Mouse (Mus musculus) hindbrain, embryonic 11.5 days (tissue): Measurements from ENCODE around the gene Casr. TPM values are rescaled to one million over a fixed set of nuclear protein-coding genes. Genes with fewer than 3 reads are reported as not detected.

Experiments
- ATAC-seq: fragments of 200-750 bp; cut with Nextera tagmentation; 2 replicates; pipeline ENCODE4 v1.8.0; 2017; ENCODE audit warnings: mild to moderate bottlenecking, moderate TSS enrichment, moderate library complexity; ENCODE audit not compliant: low FRiP score
- DNase-seq: peaks from one replicate; pipeline ENCODE4 v3.0.0-alpha.2; 2015; ENCODE audit warnings: low spot score
- H3K27ac ChIP-seq: fragments of 300-500 bp; sonication (generic); 2 replicates; pipeline ENCODE4 v1.5.1; 2014; ENCODE audit warnings: mild to moderate bottlenecking, low read depth, low read length
- H3K27me3 ChIP-seq: fragments of 300-500 bp; sonication (generic); 2 replicates; pipeline ENCODE4 v1.6.1; 2014; ENCODE audit warnings: mild to moderate bottlenecking, low read length, moderate library complexity, mixed read lengths; ENCODE audit not compliant: control insufficient read depth, insufficient read depth
- H3K36me3 ChIP-seq: fragments of 300-500 bp; sonication (generic); 2 replicates; pipeline ENCODE4 v1.6.1; 2014; ENCODE audit warnings: mild to moderate bottlenecking, low read length, moderate library complexity, mixed read lengths; ENCODE audit not compliant: control insufficient read depth, insufficient read depth
- H3K4me1 ChIP-seq: fragments of 300-500 bp; sonication (generic); replicated peaks from 2 replicates; pipeline ENCODE4 v1.6.1; 2014; ENCODE audit warnings: low read length, mixed read lengths; ENCODE audit not compliant: control insufficient read depth, insufficient read depth
- H3K4me2 ChIP-seq: fragments of 300-500 bp; sonication (generic); replicated peaks from 2 replicates; pipeline ENCODE4 v1.6.1; 2014; ENCODE audit warnings: mild to moderate bottlenecking, low read depth, low read length
- H3K4me3 ChIP-seq: fragments of 300-500 bp; sonication (generic); 2 replicates; pipeline ENCODE4 v1.5.1; 2014; ENCODE audit warnings: low read depth, low read length
- H3K9ac ChIP-seq: fragments of 300-500 bp; sonication (generic); 2 replicates; pipeline ENCODE4 v1.6.1; 2014; ENCODE audit warnings: low read depth, low read length
- H3K9me3 ChIP-seq: fragments of 300-500 bp; sonication (generic); 2 replicates; pipeline ENCODE4 v1.6.1; 2016; ENCODE audit warnings: low read length; ENCODE audit not compliant: control insufficient read depth
- WGBS: fragments of 180-500 bp; shearing (Covaris S2); extraction: QIAGEN DNeasy Blood & Tissue Kit; methylation state at CpG from one replicate; pipeline ENCODE4 v1.1.7; 2014; 5-methylcytosine and 5-hydroxymethylcytosine counted together
- polyA plus RNA-seq: library from polyadenylated mRNA; unstranded; fragments of >200 nt; fragmentation: Nextera tagmentation; extraction: Ambion mirVana; gene quantifications from 2 replicates; pipeline ENCODE4 v1.2.1, GENCODE M21; 2014

Gene Casr
- polyA plus RNA-seq, 1 experiment from 2014 or later, result not detected

DNA sequence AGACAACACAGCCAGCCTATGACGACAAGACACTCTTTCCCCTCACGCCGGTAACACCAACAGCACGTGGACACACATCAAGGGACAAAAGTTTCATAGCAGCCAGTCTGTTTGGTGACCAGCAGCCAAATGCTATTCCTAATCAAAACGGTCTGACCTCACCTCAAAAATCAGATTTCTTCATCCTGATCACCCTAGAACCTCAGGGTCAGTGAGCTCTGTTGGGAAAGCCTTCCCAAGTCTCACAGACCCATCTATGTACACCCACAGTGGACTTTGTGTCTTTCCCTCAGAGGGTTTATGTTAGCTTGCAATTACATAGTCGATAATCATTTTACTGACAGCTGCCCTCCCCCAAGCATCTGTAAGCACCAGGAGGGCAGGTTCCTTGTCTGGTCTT is 2.4 kb downstream of the Casr start:
- Histone ChIP-seq H3K36me3 (no peaks in the 10 kb centered on the region), H3K9me3 (no peaks in the 10 kb centered on the region), H3K27ac (no peak overlapping the region), H3K9ac (no peak overlapping the region), H3K4me1 (peaks cover 5% of the 10 kb centered on the region), H3K4me2 (no peak overlapping the region), H3K27me3 (peaks cover 6% of the 10 kb centered on the region), H3K4me3 (no peak overlapping the region)
- DNase-seq, result no peak
- WGBS, result 92% methylated on average over 6 of the region's 6 CpGs
- no peak for ATAC-seq

DNA sequence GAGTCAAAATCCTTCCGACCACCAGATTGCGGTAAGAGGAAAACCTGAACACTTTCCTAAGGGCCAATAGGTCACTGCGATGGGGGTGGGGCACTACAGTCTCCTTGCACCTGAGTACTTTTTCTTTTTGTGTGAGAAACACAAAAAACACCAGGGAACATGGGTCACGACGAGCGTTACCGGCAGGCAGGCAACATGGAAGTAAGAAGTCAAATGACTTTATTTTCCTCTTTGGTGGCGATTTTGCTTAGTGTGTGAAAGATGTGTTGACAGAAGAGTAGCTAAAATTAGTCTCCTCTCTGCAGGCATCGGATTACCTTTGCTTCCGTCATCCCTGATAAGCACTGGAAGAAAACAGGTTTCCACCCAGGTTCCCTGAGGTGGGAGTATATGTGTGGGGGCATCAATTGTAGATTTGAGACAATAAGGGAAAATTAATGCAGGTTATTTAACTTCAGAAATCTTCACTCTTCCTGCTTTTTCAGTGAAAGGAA is 6.2 kb downstream of the Casr start:
- Histone ChIP-seq H3K4me1 (no peaks in the 10 kb centered on the region), H3K27me3 (no peaks in the 10 kb centered on the region; the same call in 1 of the 2 replicates), H3K4me3 (no peak overlapping the region), H3K9me3 (no peaks in the 10 kb centered on the region), H3K4me2 (no peak overlapping the region), H3K27ac (no peak overlapping the region), H3K9ac (no peak overlapping the region), H3K36me3 (no peaks in the 10 kb centered on the region)
- DNase-seq, result no peak
- 86% methylated on average over 10 of the region's 10 CpGs for WGBS
- no peak for ATAC-seq

DNA sequence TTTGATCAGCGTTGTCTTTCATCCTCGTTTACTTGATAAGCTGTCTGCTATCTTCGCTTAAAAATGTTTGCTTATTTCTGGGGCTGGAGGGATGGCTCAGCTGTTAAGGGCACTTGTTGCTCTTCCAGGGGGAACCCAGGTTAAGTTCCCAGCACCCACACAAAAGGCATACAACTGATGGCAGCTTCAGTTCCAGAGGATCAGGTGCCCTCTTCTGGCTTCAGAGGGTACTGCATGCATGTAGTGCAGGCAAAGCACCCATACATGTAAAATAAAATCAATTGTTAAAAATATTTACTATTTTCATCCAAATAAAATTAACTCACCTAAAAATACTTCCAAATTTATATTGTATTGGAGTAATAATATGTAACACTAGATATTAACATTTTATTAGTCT is 8.3 kb downstream of the Casr start:
- Histone ChIP-seq H3K36me3 (no peaks in the 10 kb centered on the region), H3K27ac (no peak overlapping the region), H3K27me3 (no peaks in the 10 kb centered on the region), H3K9ac (no peak overlapping the region), H3K4me3 (no peak overlapping the region), H3K4me1 (no peaks in the 10 kb centered on the region), H3K9me3 (no peaks in the 10 kb centered on the region), H3K4me2 (no peak overlapping the region)
- 95% methylated on average over 3 of the region's 3 CpGs for WGBS
- no peak for ATAC-seq
- no peak for DNase-seq

DNA sequence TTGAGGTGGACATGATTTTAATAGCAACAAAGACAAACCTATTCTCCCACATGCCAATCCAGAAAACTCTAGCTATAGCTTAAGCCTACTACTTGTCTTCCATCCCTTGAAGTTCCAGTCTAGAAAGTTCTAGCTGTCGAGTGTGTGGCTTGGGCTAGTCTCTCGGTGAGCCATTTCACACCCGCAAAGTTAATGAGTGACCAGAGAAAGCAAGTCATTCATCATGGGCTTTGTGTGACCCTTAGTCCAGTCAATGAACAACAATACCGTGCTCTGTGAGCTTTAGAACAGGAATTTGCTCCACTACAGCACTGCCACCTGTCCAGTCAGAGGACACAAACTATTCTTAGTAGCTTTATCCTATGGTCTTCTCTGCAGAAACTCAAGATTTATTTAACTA is 16.6 kb downstream of the Casr start:
- WGBS, result 41% methylated on average over 4 of the region's 4 CpGs
- H3K4me3 ChIP-seq, result no peak overlapping the region
- no peak for DNase-seq

DNA sequence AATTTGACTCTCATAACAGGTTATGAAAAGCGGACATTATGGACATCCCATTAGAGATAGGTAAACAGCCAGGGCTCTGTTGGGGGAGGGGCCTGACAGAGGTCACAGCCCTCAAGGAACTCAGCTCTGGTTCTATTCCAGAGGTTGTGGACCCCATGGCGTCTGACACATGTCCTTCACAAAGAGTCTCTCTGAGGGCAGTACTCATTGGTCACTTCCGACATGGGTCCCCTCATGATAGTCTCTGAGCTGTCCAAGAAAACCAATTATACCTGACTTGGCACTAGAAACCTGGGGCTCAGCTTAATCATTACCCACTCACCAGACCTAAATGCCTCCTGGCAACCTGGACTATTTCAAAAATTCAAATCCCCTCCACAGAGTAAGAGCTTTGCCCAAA is 18.9 kb downstream of the Casr start:
- H3K36me3 ChIP-seq, result no peaks in the 10 kb centered on the region
- H3K9me3 ChIP-seq, result no peaks in the 10 kb centered on the region
- H3K4me1 ChIP-seq, result no peaks in the 10 kb centered on the region
- H3K27ac ChIP-seq, result no peak overlapping the region
- WGBS, result 77% methylated on average over 3 of the region's 3 CpGs
- H3K4me3 ChIP-seq, result no peak overlapping the region
- H3K9ac ChIP-seq, result no peak overlapping the region
- no peaks in the 10 kb centered on the region for H3K27me3 ChIP-seq
- ATAC-seq (no peak), DNase-seq (no peak)
- no peak overlapping the region for H3K4me2 ChIP-seq

More for the DNA sequence above, 16.6 kb downstream of the Casr start:
- Histone ChIP-seq H3K4me1 (no peaks in the 10 kb centered on the region), H3K36me3 (no peaks in the 10 kb centered on the region), H3K27ac (no peak overlapping the region), H3K4me2 (no peak overlapping the region), H3K27me3 (no peaks in the 10 kb centered on the region), H3K9ac (no peak overlapping the region), H3K9me3 (no peaks in the 10 kb centered on the region)
- ATAC-seq, result no peak

DNA sequence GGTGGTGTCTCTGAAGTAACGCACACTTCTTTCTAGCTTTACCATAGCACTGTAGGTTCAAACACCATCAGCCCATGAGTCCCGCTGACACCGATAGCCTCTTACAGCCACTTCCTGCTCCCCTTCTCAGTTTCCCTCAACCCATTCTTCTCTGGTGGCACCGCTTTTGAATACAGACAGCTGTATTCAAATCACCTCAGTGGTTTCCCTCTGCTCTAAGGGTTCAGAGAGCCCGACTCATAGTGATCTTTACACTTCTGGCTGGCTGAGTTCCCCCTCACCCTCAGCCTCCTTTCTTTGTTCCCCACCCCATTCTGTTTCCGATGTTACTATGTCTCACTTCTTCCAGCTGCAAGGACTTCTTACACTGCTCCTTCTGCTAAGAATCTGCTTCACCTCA is 21.1 kb downstream of the Casr start:
- Histone ChIP-seq H3K27me3 (no peaks in the 10 kb centered on the region), H3K36me3 (no peaks in the 10 kb centered on the region), H3K9me3 (no peaks in the 10 kb centered on the region), H3K4me3 (no peak overlapping the region), H3K4me1 (no peaks in the 10 kb centered on the region), H3K4me2 (no peak overlapping the region), H3K27ac (no peak overlapping the region), H3K9ac (no peak overlapping the region)
- ATAC-seq (no peak), DNase-seq (no peak)
- WGBS, result 68% methylated on average over 6 of the region's 6 CpGs

DNA sequence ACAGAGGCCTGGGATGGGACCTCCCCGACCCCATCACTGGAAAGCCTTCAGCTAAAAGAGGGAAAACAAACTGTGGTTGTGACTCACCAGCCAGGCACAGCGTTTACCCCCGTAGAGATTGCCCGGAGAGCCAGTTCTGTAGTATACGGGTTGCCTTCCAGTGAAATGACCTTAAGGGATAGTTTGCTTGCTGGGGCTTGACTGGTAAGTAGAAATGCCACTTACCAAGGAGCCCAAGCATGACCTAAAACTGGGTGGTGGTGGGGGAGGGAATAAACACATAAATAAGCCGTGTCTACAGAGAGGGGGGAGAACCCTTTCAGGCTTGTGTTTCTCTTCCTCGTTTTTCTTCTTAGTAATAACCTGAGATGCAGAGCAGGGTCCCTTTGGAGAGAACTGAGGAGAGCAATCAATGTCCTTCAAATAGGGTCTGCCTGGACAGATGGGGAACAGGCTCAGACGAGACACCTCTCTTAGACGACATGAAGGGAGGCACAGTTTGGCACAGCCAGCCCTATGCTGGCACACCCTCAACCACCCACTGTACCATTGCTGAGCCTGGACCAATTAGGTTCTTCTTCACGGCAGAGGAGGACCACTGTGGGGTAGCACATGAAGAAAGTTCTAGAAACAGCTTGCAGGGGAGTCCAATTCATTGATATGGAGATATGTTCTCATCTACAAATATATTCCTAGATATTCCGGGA is 28.8 kb downstream of the Casr start:
- ATAC-seq (no peak), DNase-seq (no peak)
- Histone ChIP-seq H3K9ac (no peak overlapping the region), H3K36me3 (no peaks in the 10 kb centered on the region), H3K27me3 (no peaks in the 10 kb centered on the region), H3K9me3 (no peaks in the 10 kb centered on the region), H3K4me1 (no peaks in the 10 kb centered on the region), H3K4me3 (no peak overlapping the region), H3K4me2 (no peak overlapping the region), H3K27ac (no peak overlapping the region)
- 69% methylated on average over 11 of the region's 11 CpGs for WGBS

DNA sequence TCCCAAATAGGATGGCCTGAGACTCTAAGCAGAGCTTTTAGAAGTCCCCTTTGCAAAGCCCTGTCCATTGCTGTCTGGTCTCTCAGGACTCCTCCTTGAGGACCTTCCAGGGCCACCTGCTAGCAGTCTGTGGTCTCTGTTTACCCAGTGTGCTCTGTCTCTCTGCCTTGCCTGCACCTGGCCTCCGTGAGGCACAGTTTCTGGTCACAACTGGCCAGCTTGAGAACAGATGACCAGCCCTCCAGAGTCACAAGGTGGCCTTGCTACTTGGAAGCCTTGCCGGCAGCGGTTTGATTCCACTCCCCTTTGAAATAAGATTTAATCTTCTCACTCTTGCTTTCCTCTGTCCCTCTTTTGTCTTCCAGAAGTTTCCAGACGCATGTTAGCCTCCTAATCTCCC is 29.9 kb downstream of the Casr start:
- Histone ChIP-seq H3K27ac (no peak overlapping the region), H3K4me2 (no peak overlapping the region), H3K4me3 (no peak overlapping the region), H3K27me3 (no peaks in the 10 kb centered on the region), H3K36me3 (no peaks in the 10 kb centered on the region), H3K4me1 (no peaks in the 10 kb centered on the region), H3K9ac (no peak overlapping the region), H3K9me3 (no peaks in the 10 kb centered on the region)
- 54% methylated on average over 4 of the region's 4 CpGs for WGBS
- ATAC-seq, result no peak
- no peak for DNase-seq

DNA sequence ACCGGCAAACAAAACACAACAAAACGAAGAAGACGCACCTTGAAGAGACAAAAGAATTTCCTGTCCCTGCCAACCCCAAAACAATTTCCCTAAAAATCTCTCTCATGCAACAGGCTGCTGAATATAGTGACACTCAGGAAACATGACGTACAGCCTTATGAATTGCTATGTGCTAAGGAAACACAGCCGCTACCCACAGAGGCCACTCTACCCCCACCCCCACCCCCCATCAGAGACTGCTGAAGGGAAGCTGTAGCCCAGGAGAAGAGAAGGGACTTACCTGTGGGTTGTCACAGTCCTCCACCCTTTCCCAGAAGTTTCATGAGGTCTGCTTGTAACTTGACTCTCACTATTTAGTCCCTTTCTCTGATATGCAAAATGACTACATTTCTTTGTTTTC is 30.3 kb downstream of the Casr start:
- no peak for DNase-seq
- Histone ChIP-seq H3K36me3 (no peaks in the 10 kb centered on the region), H3K9me3 (no peaks in the 10 kb centered on the region), H3K4me1 (no peaks in the 10 kb centered on the region), H3K4me3 (no peak overlapping the region), H3K27ac (no peak overlapping the region), H3K4me2 (no peak overlapping the region), H3K27me3 (no peaks in the 10 kb centered on the region), H3K9ac (no peak overlapping the region)
- no peak for ATAC-seq
- WGBS, result 73% methylated on average over 5 of the region's 5 CpGs
